In genomic region chr4:41704651-41705050, GRCm38 (mm10) we compare ENCODE assay signal across 32 mouse cellular contexts. TPM values are rescaled to one million over a fixed set of nuclear protein-coding genes. Genes with fewer than 3 reads are reported as not detected.
DNase-seq lines count a peak whose midpoint lies in the region; ATAC-seq and TF ChIP-seq lines count a peak whose summit lies in the region.
"Had no signal": no experiment of that assay in that cellular context is flagged by ENCODE, and none has a peak within 500 bp of the region (broad histone marks: within the 10 kb centered on the region; RNA-seq: fewer than 3 reads in every experiment).

No protein-coding gene starts in this region.

- H3K4me2 ChIP-seq in kidney, embryonic 15.5 days = no peak overlapping the region; the same call in 1 of the 2 replicates
- no peak overlapping the region for H3K4me2 ChIP-seq in lung, postnatal 0 days (replicated peaks; ENCODE audit: low read depth, low read length)
- no peak overlapping the region for H3K4me2 ChIP-seq in embryonic facial prominence, embryonic 12.5 days (replicated peaks)
- H3K4me2 ChIP-seq in heart, embryonic 12.5 days = no peak overlapping the region
- H3K4me2 ChIP-seq: heart, embryonic 13.5 days; hindbrain, embryonic 15.5 days; limb, embryonic 12.5 days; liver, embryonic 15.5 days; lung, embryonic 15.5 days; neural tube, embryonic 13.5 days had no signal

- no peaks in the 10 kb centered on the region for H3K36me3 ChIP-seq in kidney, embryonic 15.5 days
- H3K36me3 ChIP-seq in lung, postnatal 0 days (ENCODE audit: insufficient read depth, low read length) = no peaks in the 10 kb centered on the region
- no peaks in the 10 kb centered on the region for H3K36me3 ChIP-seq in embryonic facial prominence, embryonic 12.5 days
- H3K36me3 ChIP-seq in heart, embryonic 12.5 days = no peaks in the 10 kb centered on the region
- H3K36me3 ChIP-seq: heart, embryonic 13.5 days; hindbrain, embryonic 15.5 days; limb, embryonic 12.5 days; liver, embryonic 15.5 days; lung, embryonic 15.5 days; neural tube, embryonic 13.5 days had no signal

- H3K4me3 ChIP-seq in kidney, embryonic 15.5 days (replicated peaks) = no peak overlapping the region
- no peak overlapping the region for H3K4me3 ChIP-seq in lung, postnatal 0 days (ENCODE audit: low read depth, low read length)
- H3K4me3 ChIP-seq in embryonic facial prominence, embryonic 12.5 days = no peak overlapping the region
- no peak overlapping the region for H3K4me3 ChIP-seq in heart, embryonic 12.5 days
- H3K4me3 ChIP-seq: gastrocnemius, adult 2 months; heart, adult 2 months; heart, embryonic 13.5 days; hindbrain, embryonic 15.5 days; left cerebral cortex, adult 2 months; limb, embryonic 12.5 days; liver, embryonic 15.5 days; lung, embryonic 15.5 days; neural tube, embryonic 13.5 days had no signal

- TF ChIP-seq CTCF in lung, postnatal 0 days (IDR thresholded peaks at IDR 0.05) = no peak

- H3K9me3 ChIP-seq in kidney, embryonic 15.5 days (replicated peaks) = no peaks in the 10 kb centered on the region
- H3K9me3 ChIP-seq in lung, postnatal 0 days (ENCODE audit: low read length) = no peaks in the 10 kb centered on the region
- no peaks in the 10 kb centered on the region for H3K9me3 ChIP-seq in embryonic facial prominence, embryonic 12.5 days
- H3K9me3 ChIP-seq in heart, embryonic 12.5 days (replicated peaks) = no peaks in the 10 kb centered on the region
- H3K9me3 ChIP-seq: heart, embryonic 13.5 days; hindbrain, embryonic 15.5 days; limb, embryonic 12.5 days; liver, embryonic 15.5 days; lung, embryonic 15.5 days; neural tube, embryonic 13.5 days had no signal

- peak; percentile 24 for DNase-seq in kidney, adult 18-20 months
- peak; percentile 15 for DNase-seq in lung, postnatal 0 days (ENCODE audit: low spot score)
- no peak for DNase-seq in lung, postnatal 14 days
- DNase-seq in embryo, embryonic 10.5 days (ENCODE audit: low spot score) = peak; percentile 52
- DNase-seq: adrenal gland, adult 8-10 months; cerebellum, adult 2 months; cerebellum, postnatal 14 days; gastrocnemius, adult 2 months; heart, adult 2 months; heart, postnatal 10 days; midbrain, embryonic 14.5 days; right cerebral cortex, postnatal 4 days; thymus, adult 2 months; thymus, postnatal 36 days had no signal

- WGBS in kidney, embryonic 15.5 days = 3% methylated on average over 5 of the region's 5 CpGs
- WGBS in lung, postnatal 0 days = 1% methylated on average over 5 of the region's 5 CpGs
- WGBS in embryonic facial prominence, embryonic 12.5 days = 0% methylated on average over 5 of the region's 5 CpGs
- WGBS in heart, embryonic 12.5 days = 2% methylated on average over 5 of the region's 5 CpGs

- H3K27me3 ChIP-seq in kidney, embryonic 15.5 days = peaks cover 22% of the 10 kb centered on the region
- no peaks in the 10 kb centered on the region for H3K27me3 ChIP-seq in lung, postnatal 0 days (replicated peaks; ENCODE audit: insufficient read depth, low read length)
- H3K27me3 ChIP-seq in embryonic facial prominence, embryonic 12.5 days = no peaks in the 10 kb centered on the region
- H3K27me3 ChIP-seq in heart, embryonic 12.5 days (replicated peaks) = peaks cover 36% of the 10 kb centered on the region
- H3K27me3 ChIP-seq: hindbrain, embryonic 15.5 days had no signal

- peaks cover 26% of the 10 kb centered on the region for H3K4me1 ChIP-seq in kidney, embryonic 15.5 days
- peaks cover 4% of the 10 kb centered on the region; the same call in 1 of the 2 replicates for H3K4me1 ChIP-seq in lung, postnatal 0 days (ENCODE audit: insufficient read depth, low read depth, low read length)
- H3K4me1 ChIP-seq in embryonic facial prominence, embryonic 12.5 days = peaks cover 37% of the 10 kb centered on the region
- H3K4me1 ChIP-seq in heart, embryonic 12.5 days (replicated peaks) = peaks cover 17% of the 10 kb centered on the region
- H3K4me1 ChIP-seq: liver, embryonic 15.5 days had no signal

- no peak for TF ChIP-seq EP300 in lung, postnatal 0 days (IDR thresholded peaks at IDR 0.05)

- no peak for ATAC-seq in kidney, embryonic 15.5 days (replicated peaks; ENCODE audit: low FRiP score)
- no peak for ATAC-seq in lung, postnatal 0 days
- ATAC-seq in embryonic facial prominence, embryonic 12.5 days (ENCODE audit: insufficient number of reproducible peaks, insufficient read depth, low FRiP score, low TSS enrichment) = peak; percentile 14; the same call in 1 of the 2 replicates
- ATAC-seq in heart, embryonic 12.5 days (ENCODE audit: insufficient number of reproducible peaks, low FRiP score) = no peak
- ATAC-seq: activated CD4-positive, CD25-positive, alpha-beta regulatory T cell, adult 4 months; CD4-positive, CD25-positive, alpha-beta regulatory T cell, adult 4 months; forebrain, embryonic 14.5 days had no signal

- H3K9ac ChIP-seq in kidney, embryonic 15.5 days = no peak overlapping the region
- no peak overlapping the region for H3K9ac ChIP-seq in lung, postnatal 0 days (replicated peaks; ENCODE audit: low read depth)
- no peak overlapping the region for H3K9ac ChIP-seq in embryonic facial prominence, embryonic 12.5 days
- no peak overlapping the region for H3K9ac ChIP-seq in heart, embryonic 12.5 days
- H3K9ac ChIP-seq: heart, embryonic 13.5 days; hindbrain, embryonic 15.5 days; limb, embryonic 12.5 days; liver, embryonic 15.5 days; lung, embryonic 15.5 days; neural tube, embryonic 13.5 days had no signal

- no peak overlapping the region for H3K27ac ChIP-seq in kidney, embryonic 15.5 days
- no peak overlapping the region for H3K27ac ChIP-seq in lung, postnatal 0 days (ENCODE audit: low read length)
- no peak overlapping the region for H3K27ac ChIP-seq in embryonic facial prominence, embryonic 12.5 days
- H3K27ac ChIP-seq in heart, embryonic 12.5 days (ENCODE audit: poor library complexity, severe bottlenecking) = no peak overlapping the region
- H3K27ac ChIP-seq: gastrocnemius, adult 2 months; heart, adult 2 months; heart, embryonic 13.5 days; hindbrain, embryonic 15.5 days; left cerebral cortex, adult 2 months; limb, embryonic 12.5 days; liver, embryonic 15.5 days; lung, embryonic 15.5 days; macrophage; neural tube, embryonic 13.5 days had no signal

RNA-seq across cellular contexts. Expression of gene Il11ra1, which starts 4.9 kb away (rescaled TPM):
- polyA plus RNA-seq in kidney, embryonic 15.5 days (2015; fragmentation: Nextera tagmentation; extraction: Ambion mirVana) = 137 and 157 TPM in 2 replicates
- polyA plus RNA-seq in lung, postnatal 0 days (2015; fragmentation: Nextera tagmentation; extraction: Ambion mirVana) = 62.1 and 72.6 TPM in 2 replicates
- 337 and 358 TPM in 2 replicates for polyA plus RNA-seq in embryonic facial prominence, embryonic 12.5 days (2016; fragmentation: Nextera tagmentation; extraction: Ambion mirVana)
- 148 and 159 TPM in 2 replicates for polyA plus RNA-seq in heart, embryonic 12.5 days (2016; fragmentation: Nextera tagmentation; extraction: Ambion mirVana)

RNA-seq across cellular contexts. Expression of gene Cntfr, which starts 7.8 kb away (rescaled TPM):
- 19.8 and 22.1 TPM in 2 replicates for polyA plus RNA-seq in kidney, embryonic 15.5 days (2015; fragmentation: Nextera tagmentation; extraction: Ambion mirVana)
- polyA plus RNA-seq in lung, postnatal 0 days (2015; fragmentation: Nextera tagmentation; extraction: Ambion mirVana) = 0.77 and 1.1 TPM in 2 replicates
- 13.6 and 14.9 TPM in 2 replicates for polyA plus RNA-seq in embryonic facial prominence, embryonic 12.5 days (2016; fragmentation: Nextera tagmentation; extraction: Ambion mirVana)
- 3.7 TPM in 2 replicates for polyA plus RNA-seq in heart, embryonic 12.5 days (2016; fragmentation: Nextera tagmentation; extraction: Ambion mirVana)
- polyA plus RNA-seq: activated CD4-positive, CD25-positive, alpha-beta regulatory T cell, adult 4 months; CD4-positive, CD25-positive, alpha-beta regulatory T cell, adult 4 months; macrophage had no signal

RNA-seq across cellular contexts. Expression of gene Rpp25l, which starts 8.7 kb away (rescaled TPM):
- polyA plus RNA-seq in kidney, embryonic 15.5 days (2015; fragmentation: Nextera tagmentation; extraction: Ambion mirVana) = 76.2 and 83.6 TPM in 2 replicates
- polyA plus RNA-seq in lung, postnatal 0 days (2015; fragmentation: Nextera tagmentation; extraction: Ambion mirVana) = 45.6 and 51.8 TPM in 2 replicates
- polyA plus RNA-seq in embryonic facial prominence, embryonic 12.5 days (2016; fragmentation: Nextera tagmentation; extraction: Ambion mirVana) = 84.9 and 87.8 TPM in 2 replicates
- 39.7 and 40.9 TPM in 2 replicates for polyA plus RNA-seq in heart, embryonic 12.5 days (2016; fragmentation: Nextera tagmentation; extraction: Ambion mirVana)

RNA-seq across cellular contexts. Expression of gene Dctn3, which starts 18.3 kb away (rescaled TPM):
- polyA plus RNA-seq in kidney, embryonic 15.5 days (2015; fragmentation: Nextera tagmentation; extraction: Ambion mirVana) = 128 and 132 TPM in 2 replicates
- polyA plus RNA-seq in lung, postnatal 0 days (2015; fragmentation: Nextera tagmentation; extraction: Ambion mirVana) = 143 and 151 TPM in 2 replicates
- 117 and 122 TPM in 2 replicates for polyA plus RNA-seq in embryonic facial prominence, embryonic 12.5 days (2016; fragmentation: Nextera tagmentation; extraction: Ambion mirVana)
- polyA plus RNA-seq in heart, embryonic 12.5 days (2016; fragmentation: Nextera tagmentation; extraction: Ambion mirVana) = 113 and 118 TPM in 2 replicates

RNA-seq across cellular contexts. Expression of gene Arid3c, which starts 26.3 kb away (rescaled TPM):
- 0.12 and 0.17 TPM in 2 replicates for polyA plus RNA-seq in kidney, embryonic 15.5 days (2015; fragmentation: Nextera tagmentation; extraction: Ambion mirVana)
- polyA plus RNA-seq in lung, postnatal 0 days (2015; fragmentation: Nextera tagmentation; extraction: Ambion mirVana) = 0.06 TPM in 1 of 2 replicates, not detected in the other
- polyA plus RNA-seq in embryonic facial prominence, embryonic 12.5 days (2016; fragmentation: Nextera tagmentation; extraction: Ambion mirVana) = 0.18 TPM in 1 of 2 replicates, not detected in the other
- polyA plus RNA-seq in heart, embryonic 12.5 days (2016; fragmentation: Nextera tagmentation; extraction: Ambion mirVana) = not detected in 2 replicates
- polyA plus RNA-seq: activated CD4-positive, CD25-positive, alpha-beta regulatory T cell, adult 4 months; CD4-positive, CD25-positive, alpha-beta regulatory T cell, adult 4 months; heart, adult 2 months; heart, embryonic 13.5 days; intestine, embryonic 14.5 days; kidney, embryonic 16.5 days; limb, embryonic 12.5 days; liver, adult 2 months; liver, embryonic 15.5 days; lung, embryonic 15.5 days; macrophage; spleen, adult 2 months had no signal
